Mouse (Mus musculus) forebrain, postnatal 0 days (tissue): ENCODE results near the gene Top2b. TPM values are rescaled to one million over a fixed set of nuclear protein-coding genes. Genes with fewer than 3 reads are reported as not detected.

Source experiments
- ATAC-seq: fragments of 200-750 bp; cut with Nextera tagmentation; 2 replicates; pipeline ENCODE4 v1.8.0; 2017; ENCODE audit warnings: mild to moderate bottlenecking, moderate library complexity
- DNase-seq: peaks from one replicate; pipeline ENCODE4 v3.0.0-alpha.2; 2015
- H3K27ac ChIP-seq: fragments of 300-500 bp; sonication (generic); 2 replicates; pipeline ENCODE4 v1.5.1; 2014; ENCODE audit warnings: low read depth, mild to moderate bottlenecking, antibody characterized with exemption, low read length, moderate library complexity, mixed read lengths
- H3K27me3 ChIP-seq: fragments of 300-500 bp; sonication (generic); 2 replicates; pipeline ENCODE4 v1.6.1; 2014; ENCODE audit warnings: mild to moderate bottlenecking, low read length, mixed read lengths; ENCODE audit not compliant: insufficient read depth
- H3K36me3 ChIP-seq: fragments of 300-500 bp; sonication (generic); 2 replicates; pipeline ENCODE4 v1.6.1; 2014; ENCODE audit warnings: mild to moderate bottlenecking, moderate library complexity; ENCODE audit not compliant: insufficient read depth
- H3K4me1 ChIP-seq: fragments of 300-500 bp; sonication (generic); 2 replicates; pipeline ENCODE4 v1.6.1; 2014; ENCODE audit warnings: antibody characterized with exemption; ENCODE audit not compliant: insufficient read depth
- H3K4me2 ChIP-seq: fragments of 300-500 bp; sonication (generic); 2 replicates; pipeline ENCODE4 v1.6.1; 2014; ENCODE audit warnings: low read depth, mild to moderate bottlenecking, moderate library complexity
- H3K4me3 ChIP-seq: fragments of 300-500 bp; sonication (generic); 2 replicates; pipeline ENCODE4 v1.5.1; 2014; ENCODE audit warnings: low read depth, low read length, mixed read lengths
- H3K9ac ChIP-seq: fragments of 300-500 bp; sonication (generic); 2 replicates; pipeline ENCODE4 v1.6.1; 2014; ENCODE audit warnings: mild to moderate bottlenecking
- H3K9me3 ChIP-seq: fragments of 300-500 bp; sonication (generic); 2 replicates; pipeline ENCODE4 v1.6.1; 2016; ENCODE audit warnings: low read length
- CTCF ChIP-seq: sonication (generic); IDR thresholded peaks from 2 replicates; pipeline ENCODE4 v1.5.1; 2016; ENCODE audit warnings: antibody characterized with exemption, control low read depth, low read depth
- WGBS: fragments of 180-500 bp; shearing (Covaris S2); extraction: QIAGEN DNeasy Blood & Tissue Kit; methylation state at CpG from one replicate; pipeline ENCODE4 v1.1.7; 2014; 5-methylcytosine and 5-hydroxymethylcytosine counted together
- polyA plus RNA-seq: library from polyadenylated mRNA; unstranded; fragments of >200 nt; fragmentation: Nextera tagmentation; extraction: Ambion mirVana; gene quantifications from 2 replicates; pipeline ENCODE4 v1.2.1, GENCODE M21; 2015
- total RNA-seq: library from RNA; depleted of rRNA; stranded (reverse); fragments of >200 nt; gene quantifications from 2 replicates; pipeline ENCODE4 v1.2.3, GENCODE M21; 2014; rRNA removed

Gene Top2b
- total and polyA plus RNA-seq, 2 experiments from 2014 or later, result 52.8 to 198 TPM

- TF ChIP-seq CTCF, result no peak
- no peak overlapping the region for H3K4me2 ChIP-seq
- H3K9ac ChIP-seq, result no peak overlapping the region
- H3K27me3 ChIP-seq, result no peaks in the 10 kb centered on the region
- no peak for DNase-seq
- no peak for ATAC-seq
- H3K27ac ChIP-seq, result no peak overlapping the region
- no peaks in the 10 kb centered on the region for H3K36me3 ChIP-seq
- H3K9me3 ChIP-seq, result no peaks in the 10 kb centered on the region
- no peak overlapping the region for H3K4me3 ChIP-seq
- WGBS, result 94% methylated on average over 1 of the region's 1 CpGs
- H3K4me1 ChIP-seq, result peaks cover 3% of the 10 kb centered on the region; the same call in 1 of the 2 replicates
Observed at GRCm38 (mm10) chr14:16478606-16479323, 113.8 kb downstream of the Top2b start.

GRCm38 (mm10) chr14:16479521-16479920 is 114.5 kb downstream of the Top2b start:
- ATAC-seq (no peak), DNase-seq (no peak)
- Histone ChIP-seq H3K4me3 (no peak overlapping the region), H3K9ac (no peak overlapping the region), H3K4me2 (no peak overlapping the region), H3K4me1 (peaks cover 4% of the 10 kb centered on the region; the same call in 1 of the 2 replicates), H3K27me3 (no peaks in the 10 kb centered on the region), H3K27ac (no peak overlapping the region), H3K36me3 (no peaks in the 10 kb centered on the region), H3K9me3 (no peaks in the 10 kb centered on the region)
- TF ChIP-seq CTCF, result no peak
- 69% methylated on average over 2 of the region's 2 CpGs for WGBS

- no peaks in the 10 kb centered on the region for H3K27me3 ChIP-seq
- no peak for TF ChIP-seq CTCF
- H3K27ac ChIP-seq, result no peak overlapping the region
- no peak overlapping the region for H3K4me2 ChIP-seq
- H3K4me1 ChIP-seq, result peaks cover 4% of the 10 kb centered on the region; the same call in 1 of the 2 replicates
- ATAC-seq, result no peak
- no peak overlapping the region for H3K9ac ChIP-seq
- no peaks in the 10 kb centered on the region for H3K36me3 ChIP-seq
- WGBS, result 62% methylated on average over 6 of the region's 6 CpGs
- DNase-seq, result no peak
- no peak overlapping the region for H3K4me3 ChIP-seq
- no peaks in the 10 kb centered on the region for H3K9me3 ChIP-seq
Observed at GRCm38 (mm10) chr14:16480621-16481020, 115.6 kb downstream of the Top2b start.

GRCm38 (mm10) chr14:16483656-16484380 is 118.8 kb downstream of the Top2b start:
- H3K9me3 ChIP-seq, result no peaks in the 10 kb centered on the region
- H3K4me2 ChIP-seq, result no peak overlapping the region
- TF ChIP-seq CTCF, result no peak
- no peak overlapping the region for H3K4me3 ChIP-seq
- ATAC-seq (peak; percentile 82), DNase-seq (peak; percentile 36)
- H3K4me1 ChIP-seq, result peaks cover 4% of the 10 kb centered on the region; the same call in 1 of the 2 replicates
- 21% methylated on average over 8 of the region's 8 CpGs for WGBS
- no peaks in the 10 kb centered on the region for H3K36me3 ChIP-seq
- H3K27ac ChIP-seq, result no peak overlapping the region
- no peak overlapping the region for H3K9ac ChIP-seq
- no peaks in the 10 kb centered on the region for H3K27me3 ChIP-seq

Other genes starting within 250 kb of the Top2b start
- 25.5 and 25.6 TPM in 2 replicates for gene Ngly1, start 115.9 kb upstream of the Top2b start, total RNA-seq
- 21.2 and 22.9 TPM in 2 replicates for gene Ngly1, start 115.9 kb upstream of the Top2b start, polyA plus RNA-seq
- 4.2 and 4.3 TPM in 2 replicates for gene Oxsm, start 115.4 kb upstream of the Top2b start, total RNA-seq
- gene Oxsm, start 115.4 kb upstream of the Top2b start, polyA plus RNA-seq, result 0.84 and 1.2 TPM in 2 replicates